Mouse (Mus musculus) heart, adult 2 months (tissue): ENCODE measurements around the gene Crk.

Experiments
- CTCF ChIP-seq: fragments of 200-600 bp; IDR thresholded peaks from 2 replicates; pipeline ENCODE4 v1.8.1; 2022; ENCODE audit warnings: antibody characterized with exemption, mild to moderate bottlenecking, moderate library complexity
- EP300 ChIP-seq: fragments of 200-500 bp; IDR thresholded peaks from 2 replicates; pipeline ENCODE4 v1.6.1; 2011; ENCODE audit warnings: low read depth, low read length, control low read depth; ENCODE audit not compliant: insufficient read depth
- POLR2A ChIP-seq: fragments of 200-500 bp; IDR thresholded peaks from 2 replicates; pipeline ENCODE4 v1.6.1; 2011; ENCODE audit warnings: mild to moderate bottlenecking, low read depth, low read length, control low read depth; ENCODE audit not compliant: insufficient read depth

- no peak for TF ChIP-seq CTCF
- TF ChIP-seq EP300, result no peak
- no peak for TF ChIP-seq POLR2A
These were observed 12.0 kb downstream of the Crk start for GRCm38 (mm10) chr11:75691047-75691446.
